Mouse (Mus musculus) embryo, embryonic 11.5 days (tissue): ENCODE results near the gene Sema3g.

Experiments used
- DNase-seq: peaks from one replicate; pipeline ENCODE4 v3.0.0-alpha.2; 2012; ENCODE audit warnings: low read depth, low spot score

Gene Sema3g

GRCm38 (mm10) chr14:31217666-31218065 is at the start of gene Sema3g:
Gene Sema3g, plus strand, starts transcription at chr14:31217860.
- DNase-seq, result no peak

- no peak for DNase-seq
Observed at GRCm38 (mm10) chr14:31168425-31168824, 49.2 kb upstream of the Sema3g start, which contains the start of gene Stab1. Gene Stab1, minus strand, starts transcription at chr14:31168641.

DNA sequence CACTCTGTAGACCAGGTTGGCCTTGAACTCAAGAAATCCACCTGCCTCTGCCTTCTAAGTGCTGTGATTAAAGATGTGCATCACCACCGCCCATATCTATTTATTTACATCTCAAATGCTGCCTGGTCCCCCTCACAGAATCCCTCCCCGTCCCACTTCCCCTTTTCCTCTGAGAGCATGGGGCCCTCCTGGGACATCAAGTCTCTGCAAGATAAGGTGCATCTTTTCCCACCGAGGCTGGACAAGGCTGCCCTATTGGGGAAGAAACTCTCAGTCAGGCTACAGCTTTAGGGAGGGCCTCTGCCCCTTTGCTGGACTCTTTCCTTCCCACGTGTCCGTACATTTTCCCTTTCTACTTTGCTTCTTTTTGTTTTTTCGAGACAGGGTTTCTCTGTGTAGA is 48.2 kb upstream of the Sema3g start:
- no peak for DNase-seq

DNA sequence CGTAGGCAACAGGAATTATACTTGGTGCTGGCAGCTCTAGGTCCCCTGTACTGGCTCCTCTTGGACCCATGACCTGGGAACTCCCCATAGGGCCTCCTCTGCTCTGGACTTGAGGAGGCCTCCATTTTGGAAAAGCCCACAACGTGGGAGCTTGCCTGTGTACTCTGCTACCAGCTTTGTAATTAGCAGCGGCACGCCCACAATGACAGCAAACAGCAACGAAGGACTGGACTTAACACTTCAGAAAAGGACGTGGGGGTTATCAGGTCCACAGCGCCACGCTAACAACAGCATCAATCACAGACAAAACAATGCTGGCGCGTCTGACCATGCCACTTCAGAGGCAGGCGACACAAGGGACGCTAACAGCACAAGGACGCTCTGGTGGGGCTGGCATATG is 46.7 kb upstream of the Sema3g start:
- DNase-seq, result no peak

DNA sequence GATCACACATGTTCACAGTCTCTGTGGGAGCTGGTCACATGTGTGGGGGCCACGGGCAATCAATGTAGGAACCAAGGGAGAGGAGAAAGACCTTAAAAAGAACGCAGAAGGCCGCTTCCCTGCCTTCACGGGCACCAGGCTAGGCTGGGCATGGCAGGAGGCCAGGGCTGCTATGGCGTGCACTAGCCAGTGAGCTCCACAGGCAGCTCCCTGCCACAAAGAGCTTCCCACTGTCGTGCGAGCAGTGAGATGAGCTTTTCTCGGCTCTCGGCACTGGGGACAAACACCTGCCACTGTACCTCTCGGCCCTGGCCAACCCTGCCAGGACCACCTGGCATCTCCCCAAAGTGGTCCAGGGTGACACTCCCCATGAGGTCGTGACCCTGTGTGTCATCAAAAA is 46.3 kb upstream of the Sema3g start:
- DNase-seq, result no peak

DNA sequence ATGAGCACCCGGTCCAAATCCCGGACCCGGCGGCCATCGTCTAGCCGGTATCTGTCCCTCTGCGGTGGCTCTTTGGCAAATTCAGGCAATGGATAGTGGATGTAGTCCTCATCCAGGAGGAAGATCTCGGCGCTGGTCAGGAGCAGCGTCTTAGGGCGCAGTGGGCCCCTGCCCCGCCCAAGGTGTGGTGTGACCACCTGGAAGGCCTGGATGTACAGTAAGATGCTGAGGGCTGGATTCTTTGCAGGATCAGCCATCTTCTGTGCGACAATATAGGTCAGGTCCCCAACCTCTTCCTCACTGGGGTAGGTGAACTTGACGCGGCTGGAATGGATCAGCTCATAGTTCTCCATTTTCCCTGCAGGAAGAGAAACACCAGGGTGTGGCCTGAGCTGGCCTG is 45.8 kb upstream of the Sema3g start:
- DNase-seq, result no peak

GRCm38 (mm10) chr14:31172781-31173455 is 44.7 kb upstream of the Sema3g start:
- DNase-seq, result no peak

DNA sequence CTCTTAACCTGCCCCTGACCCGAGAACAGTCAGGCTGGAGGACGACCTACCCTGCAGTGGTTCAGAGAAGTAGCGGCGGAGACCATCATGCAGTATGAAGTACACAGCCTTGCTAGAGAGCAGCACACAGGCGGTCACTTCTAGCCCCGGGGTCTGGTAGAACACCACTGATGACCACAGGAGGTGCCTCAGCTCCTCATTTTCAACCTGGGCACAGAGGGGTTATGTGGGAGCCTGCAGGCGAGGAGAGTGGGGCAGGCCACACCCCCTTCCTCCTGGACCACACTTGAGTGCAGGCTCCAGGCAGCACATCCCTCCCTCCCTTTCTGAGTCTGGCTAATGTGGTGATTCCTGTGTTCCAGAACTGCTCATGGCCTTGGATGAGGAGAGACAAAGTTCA is 44.1 kb upstream of the Sema3g start:
- no peak for DNase-seq

DNA sequence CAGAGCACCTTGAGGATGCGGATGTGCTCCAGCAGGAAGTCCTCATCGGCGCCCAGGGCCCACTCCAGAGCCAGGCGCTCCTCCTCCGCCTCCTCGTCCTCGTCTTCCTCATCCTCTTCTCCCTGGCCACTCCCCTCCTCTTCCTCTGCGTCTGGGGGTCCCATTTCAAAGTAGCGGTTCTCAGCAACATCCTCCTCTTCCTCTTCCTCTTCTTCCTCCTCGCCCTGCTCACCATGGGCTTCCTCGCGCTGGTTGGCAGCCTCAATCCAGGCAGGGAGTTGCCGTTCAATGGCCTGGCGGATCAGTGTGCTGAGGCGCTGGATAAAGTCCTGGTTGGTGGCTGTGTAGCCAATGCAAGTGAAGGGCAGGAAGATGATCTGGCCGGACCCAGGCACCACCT is 40.4 kb upstream of the Sema3g start:
- DNase-seq, result no peak

GRCm38 (mm10) chr14:31177715-31178114 is 39.9 kb upstream of the Sema3g start:
- DNase-seq, result no peak

DNA sequence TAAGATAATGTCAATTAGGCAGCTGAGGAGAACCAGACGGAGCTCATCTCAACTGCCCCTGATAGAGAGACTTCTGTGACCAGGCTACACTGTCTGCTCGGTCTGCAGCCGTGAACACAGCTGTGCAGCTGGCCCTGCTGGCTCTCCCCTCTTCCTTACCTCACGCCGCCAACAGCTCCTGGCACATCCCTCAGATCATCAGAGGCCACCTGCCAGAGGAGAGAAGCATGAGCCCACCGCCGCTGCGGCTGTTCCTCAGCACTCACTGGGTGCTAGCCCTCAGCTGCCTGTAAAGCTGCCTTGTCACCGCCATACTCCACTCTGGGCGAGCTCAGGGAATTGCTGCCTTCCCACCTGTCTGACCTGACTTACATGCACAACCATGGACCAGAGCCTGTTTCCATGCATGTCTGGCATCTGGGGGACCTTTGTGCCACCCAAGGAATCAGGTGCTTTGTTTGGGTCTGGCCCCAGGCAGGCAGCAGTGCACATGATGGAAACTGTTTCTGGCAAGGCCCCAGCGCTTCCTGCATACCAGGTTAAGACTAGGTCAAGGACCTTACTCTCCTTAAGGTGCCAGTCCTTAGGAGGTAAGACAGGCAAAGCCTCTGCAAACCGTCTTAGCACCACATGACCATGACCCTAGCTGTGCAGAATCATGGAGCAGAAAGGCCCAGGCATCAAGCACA is 37.8 kb upstream of the Sema3g start:
- DNase-seq, result no peak

- no peak for DNase-seq
Observed at GRCm38 (mm10) chr14:31181512-31181911, 36.1 kb upstream of the Sema3g start.

DNA sequence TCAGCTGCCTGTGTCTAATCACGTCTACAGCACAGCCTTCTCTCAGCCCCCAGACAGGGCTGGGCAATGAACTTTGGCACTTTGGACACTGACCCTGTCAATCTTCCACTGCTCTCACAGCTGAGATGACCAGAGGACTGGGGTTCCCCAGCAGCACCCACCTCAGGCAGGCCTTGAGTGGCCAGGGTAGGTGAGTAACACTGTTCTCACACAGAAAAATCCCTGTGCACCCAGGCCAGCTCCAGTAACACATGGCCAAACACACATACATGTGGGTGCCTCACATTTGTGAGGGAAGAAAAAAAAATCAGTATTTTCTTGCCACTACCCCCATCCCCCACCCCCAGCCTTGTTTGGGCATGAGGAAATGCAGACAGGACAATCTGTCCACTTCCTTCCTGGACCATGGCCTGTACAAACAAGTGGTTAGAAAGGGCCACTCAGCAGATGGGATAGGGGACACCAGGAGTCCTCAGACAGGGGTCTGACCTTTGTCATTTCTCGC is 34.8 kb upstream of the Sema3g start:
- DNase-seq, result no peak

- no peak for DNase-seq
Observed at GRCm38 (mm10) chr14:31183541-31183940, 34.1 kb upstream of the Sema3g start.

GRCm38 (mm10) chr14:31184195-31184594 is 33.5 kb upstream of the Sema3g start:
- DNase-seq, result no peak

GRCm38 (mm10) chr14:31186656-31187055 is 31.0 kb upstream of the Sema3g start:
- no peak for DNase-seq

DNA sequence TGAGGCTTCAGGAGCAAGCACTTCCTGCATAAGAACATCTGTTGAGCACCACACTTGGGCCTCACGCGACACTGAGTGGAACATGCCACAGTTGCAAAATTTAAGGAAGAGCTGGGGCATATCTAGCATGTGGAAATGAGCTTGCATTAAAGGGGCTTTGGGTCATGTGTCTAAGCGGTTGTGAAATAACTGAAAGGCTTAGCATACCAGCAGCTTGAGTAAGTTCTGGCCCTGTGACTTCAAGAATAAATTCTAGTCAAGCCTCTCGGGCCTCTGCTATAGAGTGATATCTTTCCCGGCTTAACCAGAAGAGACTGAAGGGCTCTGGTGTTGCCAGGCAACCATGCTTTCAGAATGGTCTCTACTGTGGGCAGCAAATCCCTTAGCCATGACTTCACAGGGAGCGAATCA is 28.9 kb upstream of the Sema3g start:
- no peak for DNase-seq

- no peak for DNase-seq
Observed at GRCm38 (mm10) chr14:31189348-31189747, 28.3 kb upstream of the Sema3g start.

- no peak for DNase-seq
Observed at GRCm38 (mm10) chr14:31191936-31192335, 25.7 kb upstream of the Sema3g start.

DNA sequence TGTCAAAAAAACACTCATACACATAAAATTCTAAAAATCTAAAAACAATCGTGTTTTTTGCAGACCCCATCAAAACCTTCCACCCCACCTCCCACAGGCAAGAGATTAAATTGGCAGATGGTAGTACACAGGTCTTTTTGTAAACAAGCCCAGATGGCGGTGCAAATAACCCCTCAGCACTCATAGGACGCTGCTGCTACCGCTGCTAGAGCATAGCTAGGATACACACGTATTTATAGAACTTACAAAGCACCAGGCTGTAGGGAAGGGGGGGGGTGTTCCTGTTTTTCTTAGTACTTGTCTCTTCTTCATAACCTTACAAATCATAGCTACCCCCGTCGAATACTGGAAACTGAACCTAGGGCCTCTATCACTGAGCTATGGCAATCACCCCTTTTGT is 23.9 kb upstream of the Sema3g start:
- no peak for DNase-seq

DNA sequence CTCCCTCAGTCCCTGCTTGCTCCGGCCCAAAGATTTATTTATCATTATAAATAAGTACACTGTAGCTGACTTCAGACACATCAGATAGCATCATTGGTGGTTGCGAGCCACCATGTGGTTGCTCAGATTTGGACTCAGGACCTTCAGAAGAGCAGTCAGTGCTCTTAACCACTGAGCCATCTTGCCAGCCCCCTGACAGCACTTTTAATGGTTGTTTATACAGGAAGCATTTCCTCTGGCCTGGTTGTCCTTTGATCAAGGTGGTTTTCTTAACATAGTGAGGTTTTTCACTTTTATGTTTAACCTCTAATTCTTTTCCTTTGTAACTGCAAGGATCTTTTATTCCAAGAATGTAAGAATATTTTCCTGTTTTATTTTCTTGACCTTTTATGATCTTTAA is 23.2 kb upstream of the Sema3g start:
- DNase-seq, result no peak

DNA sequence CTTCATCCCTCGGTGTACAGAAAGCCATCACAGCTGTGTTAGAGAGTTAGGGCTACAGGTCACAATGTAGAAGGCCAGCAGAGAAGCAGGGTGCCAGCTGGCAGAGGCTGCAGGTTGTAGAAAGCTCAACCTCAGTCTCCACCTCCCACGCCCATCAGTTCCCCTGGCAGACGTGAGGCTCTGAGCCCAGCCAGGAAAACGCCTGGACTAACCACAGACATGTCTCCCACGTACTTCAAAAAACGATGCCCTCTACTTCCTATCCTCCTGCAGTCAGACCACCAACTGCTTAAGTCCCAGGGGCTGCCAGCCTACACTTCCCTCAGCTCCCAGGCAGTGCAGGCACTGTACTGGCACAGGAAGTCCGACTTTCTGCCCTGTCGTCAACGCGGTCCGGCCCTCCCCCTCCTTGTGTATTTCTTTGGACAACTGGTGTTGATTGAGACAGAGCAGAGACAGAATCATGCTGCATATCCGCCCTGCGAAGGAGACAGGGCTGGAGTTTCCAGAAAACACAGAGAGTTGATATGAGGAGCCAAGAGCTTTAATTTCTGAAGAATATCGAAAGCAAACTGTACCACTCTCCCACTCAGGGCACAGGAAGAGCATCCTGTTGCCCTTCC is 22.7 kb upstream of the Sema3g start:
- DNase-seq, result no peak

GRCm38 (mm10) chr14:31195521-31195920 is 22.1 kb upstream of the Sema3g start:
- no peak for DNase-seq
